Mouse (Mus musculus) forebrain, embryonic 16.5 days (tissue): ENCODE measurements around the gene Nedd9. TPM values are rescaled to one million over a fixed set of nuclear protein-coding genes. Genes with fewer than 3 reads are reported as not detected.

Source experiments
- ATAC-seq: fragments of 200-750 bp; cut with Nextera tagmentation; 2 replicates; pipeline ENCODE4 v1.8.0; 2017; ENCODE audit warnings: mild to moderate bottlenecking, moderate library complexity
- H3K27ac ChIP-seq: fragments of 300-500 bp; sonication (generic); 2 replicates; pipeline ENCODE4 v1.5.1; 2014; ENCODE audit warnings: low read length, control low read depth
- H3K27me3 ChIP-seq: fragments of 300-500 bp; sonication (generic); replicated peaks from 2 replicates; pipeline ENCODE4 v1.6.1; 2014; ENCODE audit warnings: low read length; ENCODE audit not compliant: control insufficient read depth, insufficient read depth
- H3K36me3 ChIP-seq: fragments of 300-500 bp; sonication (generic); 2 replicates; pipeline ENCODE4 v1.6.1; 2014; ENCODE audit not compliant: control insufficient read depth, insufficient read depth
- H3K4me1 ChIP-seq: fragments of 300-500 bp; sonication (generic); replicated peaks from 2 replicates; pipeline ENCODE4 v1.6.1; 2014; ENCODE audit warnings: low read length; ENCODE audit not compliant: control insufficient read depth, insufficient read depth
- H3K4me2 ChIP-seq: fragments of 300-500 bp; sonication (generic); 2 replicates; pipeline ENCODE4 v1.6.1; 2014; ENCODE audit warnings: mild to moderate bottlenecking, low read length, control low read depth
- H3K4me3 ChIP-seq: fragments of 300-500 bp; sonication (generic); replicated peaks from 2 replicates; pipeline ENCODE4 v1.5.1; 2014; ENCODE audit warnings: mild to moderate bottlenecking, low read length, control low read depth
- H3K9ac ChIP-seq: fragments of 300-500 bp; sonication (generic); replicated peaks from 2 replicates; pipeline ENCODE4 v1.6.1; 2014; ENCODE audit warnings: low read depth, low read length, control low read depth
- H3K9me3 ChIP-seq: fragments of 300-500 bp; sonication (generic); 2 replicates; pipeline ENCODE4 v1.6.1; 2016; ENCODE audit warnings: low read length; ENCODE audit not compliant: control insufficient read depth
- WGBS: fragments of 180-500 bp; shearing (Covaris S2); extraction: QIAGEN DNeasy Blood & Tissue Kit; methylation state at CpG from one replicate; pipeline ENCODE4 v1.1.7; 2014; 5-methylcytosine and 5-hydroxymethylcytosine counted together
- polyA plus RNA-seq: library from polyadenylated mRNA; unstranded; fragments of >200 nt; fragmentation: Nextera tagmentation; extraction: Ambion mirVana; gene quantifications from 2 replicates; pipeline ENCODE4 v1.2.1, GENCODE M21; 2015

Nedd9 gene
- polyA plus RNA-seq, 1 experiment from 2014 or later, result 23.0 TPM

- ATAC-seq, result no peak
- Histone ChIP-seq H3K4me3 (no peak overlapping the region), H3K36me3 (no peaks in the 10 kb centered on the region), H3K4me1 (no peaks in the 10 kb centered on the region), H3K27me3 (no peaks in the 10 kb centered on the region), H3K9ac (no peak overlapping the region), H3K27ac (no peak overlapping the region), H3K4me2 (no peak overlapping the region), H3K9me3 (no peaks in the 10 kb centered on the region)
- WGBS, result 100% methylated on average over 2 of the region's 2 CpGs
Measured at GRCm38 (mm10) chr13:41390698-41391097, 96.5 kb downstream of the Nedd9 start.

- Histone ChIP-seq H3K9ac (no peak overlapping the region), H3K4me1 (no peaks in the 10 kb centered on the region), H3K27me3 (no peaks in the 10 kb centered on the region), H3K36me3 (no peaks in the 10 kb centered on the region), H3K27ac (no peak overlapping the region), H3K4me3 (no peak overlapping the region), H3K4me2 (no peak overlapping the region), H3K9me3 (no peaks in the 10 kb centered on the region)
- 58% methylated on average over 4 of the region's 4 CpGs for WGBS
- ATAC-seq, result no peak
Measured at GRCm38 (mm10) chr13:41386581-41386980, 100.6 kb downstream of the Nedd9 start.

- Histone ChIP-seq H3K27me3 (no peaks in the 10 kb centered on the region), H3K27ac (no peak overlapping the region), H3K4me2 (no peak overlapping the region), H3K4me3 (no peak overlapping the region), H3K9ac (no peak overlapping the region), H3K36me3 (no peaks in the 10 kb centered on the region), H3K9me3 (no peaks in the 10 kb centered on the region), H3K4me1 (no peaks in the 10 kb centered on the region)
- ATAC-seq, result no peak
- 70% methylated on average over 4 of the region's 4 CpGs for WGBS
Measured at GRCm38 (mm10) chr13:41384896-41385295, 102.3 kb downstream of the Nedd9 start.

GRCm38 (mm10) chr13:41382635-41383034 is 104.5 kb downstream of the Nedd9 start:
- H3K27me3 ChIP-seq, result no peaks in the 10 kb centered on the region
- no peak for ATAC-seq
- H3K4me3 ChIP-seq, result no peak overlapping the region
- no peak overlapping the region for H3K9ac ChIP-seq
- H3K4me2 ChIP-seq, result no peak overlapping the region
- no peaks in the 10 kb centered on the region for H3K4me1 ChIP-seq
- H3K27ac ChIP-seq, result no peak overlapping the region
- no peaks in the 10 kb centered on the region for H3K9me3 ChIP-seq
- H3K36me3 ChIP-seq, result no peaks in the 10 kb centered on the region

GRCm38 (mm10) chr13:41381806-41382546 is 105.2 kb downstream of the Nedd9 start:
- no peak for ATAC-seq
- Histone ChIP-seq H3K27me3 (no peaks in the 10 kb centered on the region), H3K4me2 (no peak overlapping the region), H3K9me3 (no peaks in the 10 kb centered on the region), H3K9ac (no peak overlapping the region), H3K4me3 (no peak overlapping the region), H3K27ac (no peak overlapping the region), H3K4me1 (no peaks in the 10 kb centered on the region), H3K36me3 (no peaks in the 10 kb centered on the region)
- WGBS, result 87% methylated on average over 5 of the region's 5 CpGs

- H3K9ac ChIP-seq, result no peak overlapping the region
- no peak for ATAC-seq
- no peaks in the 10 kb centered on the region for H3K36me3 ChIP-seq
- 84% methylated on average over 7 of the region's 7 CpGs for WGBS
- H3K27ac ChIP-seq, result no peak overlapping the region
- H3K9me3 ChIP-seq, result no peaks in the 10 kb centered on the region
- no peak overlapping the region for H3K4me3 ChIP-seq
- no peaks in the 10 kb centered on the region for H3K4me1 ChIP-seq
- H3K4me2 ChIP-seq, result no peak overlapping the region
- no peaks in the 10 kb centered on the region for H3K27me3 ChIP-seq
Measured at GRCm38 (mm10) chr13:41381041-41381805, 105.9 kb downstream of the Nedd9 start.

- Histone ChIP-seq H3K9me3 (no peaks in the 10 kb centered on the region), H3K36me3 (no peaks in the 10 kb centered on the region), H3K4me1 (no peaks in the 10 kb centered on the region), H3K9ac (no peak overlapping the region), H3K27ac (no peak overlapping the region), H3K4me2 (no peak overlapping the region), H3K4me3 (no peak overlapping the region), H3K27me3 (no peaks in the 10 kb centered on the region)
- WGBS, result 92% methylated on average over 4 of the region's 4 CpGs
- no peak for ATAC-seq
Measured at GRCm38 (mm10) chr13:41379951-41380465, 107.2 kb downstream of the Nedd9 start.

- no peak overlapping the region for H3K27ac ChIP-seq
- no peak overlapping the region for H3K4me3 ChIP-seq
- ATAC-seq, result no peak
- H3K4me1 ChIP-seq, result no peaks in the 10 kb centered on the region
- no peak overlapping the region for H3K4me2 ChIP-seq
- H3K9ac ChIP-seq, result no peak overlapping the region
- WGBS, result 60% methylated on average over 5 of the region's 5 CpGs
- H3K27me3 ChIP-seq, result no peaks in the 10 kb centered on the region
- H3K36me3 ChIP-seq, result no peaks in the 10 kb centered on the region
- no peaks in the 10 kb centered on the region for H3K9me3 ChIP-seq
Measured at GRCm38 (mm10) chr13:41378462-41378861, 108.7 kb downstream of the Nedd9 start.

- WGBS, result 90% methylated on average over 9 of the region's 9 CpGs
- no peaks in the 10 kb centered on the region for H3K4me1 ChIP-seq
- no peak overlapping the region for H3K9ac ChIP-seq
- H3K27me3 ChIP-seq, result no peaks in the 10 kb centered on the region
- no peak overlapping the region for H3K27ac ChIP-seq
- no peaks in the 10 kb centered on the region for H3K9me3 ChIP-seq
- no peak overlapping the region for H3K4me2 ChIP-seq
- no peaks in the 10 kb centered on the region for H3K36me3 ChIP-seq
- no peak overlapping the region for H3K4me3 ChIP-seq
- no peak for ATAC-seq
Measured at GRCm38 (mm10) chr13:41377856-41378255, 109.3 kb downstream of the Nedd9 start.
